Mouse (Mus musculus): ENCODE measurements around the gene Lck.

DNA sequence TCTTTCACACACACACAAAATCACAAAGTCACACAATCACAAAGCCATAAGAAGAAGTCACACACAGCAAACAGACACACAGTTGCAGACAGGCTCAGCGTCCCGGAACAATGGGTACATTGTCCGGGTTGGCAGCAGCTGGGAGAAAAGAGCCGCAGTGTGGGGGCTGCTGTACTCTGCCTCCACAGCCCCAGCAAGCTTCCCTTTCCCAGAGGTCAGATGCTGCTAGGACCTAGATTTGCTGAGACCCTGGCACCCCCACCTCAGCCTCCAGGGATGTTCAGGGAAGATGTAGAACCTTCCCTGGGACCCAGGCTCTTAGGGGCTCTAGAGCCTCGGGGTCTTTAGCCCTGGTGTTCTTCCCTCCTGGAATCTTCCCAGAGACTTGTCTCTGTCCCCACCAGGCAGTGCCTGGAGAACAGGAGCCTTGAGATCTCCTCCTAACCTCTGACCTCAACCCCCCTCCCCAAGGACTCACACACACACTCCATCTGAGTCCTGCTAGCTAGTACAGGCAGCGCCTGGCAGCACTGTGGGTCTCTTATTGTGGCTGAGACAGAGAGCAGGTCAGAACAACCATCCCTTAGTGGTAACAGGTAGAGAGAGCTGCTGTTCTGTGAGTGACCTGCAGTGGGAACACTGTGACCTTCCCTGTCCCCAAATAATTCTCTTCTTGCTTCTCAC lies 61.9 kb downstream of the Lck start:
- no peak for TF ChIP-seq CTCF (IDR thresholded peaks at IDR 0.05; ENCODE audit: low read depth, low read length)
- TF ChIP-seq POLR2A (IDR thresholded peaks at IDR 0.05; ENCODE audit: borderline replicate concordance, low read depth, low read length), result no peak

Measured in bone marrow macrophage, adult 2 months (primary cell).